Mouse (Mus musculus) G1E (cell line): ENCODE measurements around the gene Txnl4b.

Experiments
- GATA1 ChIP-seq: IDR thresholded peaks from 2 replicates; pipeline ENCODE4 v1.6.1; 2012; ENCODE audit warnings: borderline replicate concordance, low read length, inconsistent platforms, mixed read lengths
- TAL1 ChIP-seq: conservative IDR thresholded peaks from 2 replicates; pipeline ENCODE4 v1.6.1; 2012; ENCODE audit warnings: low read depth, low read length, inconsistent platforms, mixed read lengths

GRCm38 (mm10) chr8:109590901-109591300 lies 25.2 kb downstream of the Txnl4b start:
- TF ChIP-seq GATA1 (no peak), TAL1 (no peak)
